Mouse (Mus musculus): Measurements from ENCODE around the gene Lrrc46. TPM values are rescaled to one million over a fixed set of nuclear protein-coding genes. Genes with fewer than 3 reads are reported as not detected.

Lrrc46 gene
- polyA plus RNA-seq, 1 experiment from 2014 or later: 0.54 TPM

DNA sequence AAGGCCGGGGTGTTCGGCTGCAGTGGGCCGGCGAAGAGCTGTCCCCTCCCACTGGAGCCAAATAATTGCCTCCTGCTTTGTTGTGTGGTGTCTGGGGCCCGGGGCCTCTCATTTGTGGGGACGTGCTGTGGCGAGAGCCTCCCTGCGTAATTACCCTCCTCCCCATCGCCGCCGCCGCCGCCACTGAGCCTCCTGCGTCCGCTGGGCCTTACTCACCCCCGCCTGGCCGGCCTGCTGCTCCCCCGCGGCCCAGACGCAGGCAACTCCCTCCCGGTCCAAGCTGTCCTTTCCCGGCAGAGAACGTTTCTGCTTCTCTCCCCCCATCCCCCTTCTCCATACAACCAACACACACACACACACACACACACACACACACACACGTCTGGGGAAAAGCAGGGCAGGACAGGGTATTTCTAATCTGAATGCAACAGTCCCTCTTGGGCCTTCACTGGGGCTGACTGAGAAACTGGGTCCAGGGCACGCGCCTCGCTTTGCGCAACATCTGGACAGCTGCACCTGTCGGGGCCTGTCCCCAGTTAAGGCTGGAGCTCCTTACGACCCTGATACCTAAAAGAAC, 43.7 kb downstream of the Lrrc46 start:
- Histone ChIP-seq H3K27me3 (replicated peaks) (peaks cover 4% of the 10 kb centered on the region; the same call in 1 of the 2 replicates), H3K4me2 (peak overlapping the region; percentile 64), H3K9ac (0 out of 2 replicates have a peak overlapping the region, but pooled peaks have one; percentile 13), H3K4me1 (peaks cover 20% of the 10 kb centered on the region), H3K36me3 (no peaks in the 10 kb centered on the region), H3K4me3 (replicated peaks) (peak overlapping the region; percentile 30), H3K27ac (no peak overlapping the region), H3K9me3 (no peaks in the 10 kb centered on the region)
- WGBS: 12% methylated on average over 30 of the region's 30 CpGs
- ATAC-seq (ENCODE audit: insufficient read depth, low FRiP score, low read depth): peak; percentile 44; the same call in 1 of the 2 replicates

DNA sequence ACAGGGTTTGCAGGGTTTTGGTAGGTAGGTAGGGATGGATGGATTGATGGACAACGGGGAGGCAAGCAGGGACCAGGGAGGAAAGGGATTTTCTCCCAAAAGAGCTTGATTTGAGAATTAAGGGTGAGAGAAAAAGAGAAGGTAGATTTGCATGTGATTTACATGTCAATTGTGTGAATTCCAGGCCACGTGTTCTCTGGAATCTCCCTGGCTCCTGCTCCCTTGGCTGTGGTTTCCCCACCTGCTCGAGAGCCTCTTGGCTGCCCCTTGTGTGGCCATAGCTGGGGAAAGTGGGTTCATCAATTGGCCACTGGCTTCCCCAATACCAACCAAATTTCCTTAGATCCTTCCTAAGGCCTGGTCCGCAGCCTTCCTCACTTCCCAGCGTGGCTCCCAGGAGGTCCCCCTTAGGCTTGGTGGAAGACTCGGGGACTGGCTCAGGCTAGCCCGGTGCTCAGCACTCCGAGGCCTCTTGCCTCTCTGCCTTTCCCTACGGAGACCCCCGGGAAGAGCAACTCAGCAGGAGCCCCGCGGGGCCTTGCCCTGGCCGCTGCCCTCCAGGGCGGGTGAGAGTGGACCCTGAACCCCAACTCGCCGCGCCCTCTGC, 44.3 kb downstream of the Lrrc46 start:
- H3K9me3 ChIP-seq: no peaks in the 10 kb centered on the region
- no peak for ATAC-seq (ENCODE audit: insufficient read depth, low FRiP score, low read depth)
- peak overlapping the region; percentile 30 for H3K4me3 ChIP-seq (replicated peaks)
- 0 out of 2 replicates have a peak overlapping the region, but pooled peaks have one; percentile 13 for H3K9ac ChIP-seq
- peaks cover 23% of the 10 kb centered on the region for H3K4me1 ChIP-seq
- peak overlapping the region; percentile 64 for H3K4me2 ChIP-seq
- H3K36me3 ChIP-seq: no peaks in the 10 kb centered on the region
- WGBS: 30% methylated on average over 17 of the region's 17 CpGs
- no peak overlapping the region for H3K27ac ChIP-seq
- peaks cover 4% of the 10 kb centered on the region; the same call in 1 of the 2 replicates for H3K27me3 ChIP-seq (replicated peaks)

DNA sequence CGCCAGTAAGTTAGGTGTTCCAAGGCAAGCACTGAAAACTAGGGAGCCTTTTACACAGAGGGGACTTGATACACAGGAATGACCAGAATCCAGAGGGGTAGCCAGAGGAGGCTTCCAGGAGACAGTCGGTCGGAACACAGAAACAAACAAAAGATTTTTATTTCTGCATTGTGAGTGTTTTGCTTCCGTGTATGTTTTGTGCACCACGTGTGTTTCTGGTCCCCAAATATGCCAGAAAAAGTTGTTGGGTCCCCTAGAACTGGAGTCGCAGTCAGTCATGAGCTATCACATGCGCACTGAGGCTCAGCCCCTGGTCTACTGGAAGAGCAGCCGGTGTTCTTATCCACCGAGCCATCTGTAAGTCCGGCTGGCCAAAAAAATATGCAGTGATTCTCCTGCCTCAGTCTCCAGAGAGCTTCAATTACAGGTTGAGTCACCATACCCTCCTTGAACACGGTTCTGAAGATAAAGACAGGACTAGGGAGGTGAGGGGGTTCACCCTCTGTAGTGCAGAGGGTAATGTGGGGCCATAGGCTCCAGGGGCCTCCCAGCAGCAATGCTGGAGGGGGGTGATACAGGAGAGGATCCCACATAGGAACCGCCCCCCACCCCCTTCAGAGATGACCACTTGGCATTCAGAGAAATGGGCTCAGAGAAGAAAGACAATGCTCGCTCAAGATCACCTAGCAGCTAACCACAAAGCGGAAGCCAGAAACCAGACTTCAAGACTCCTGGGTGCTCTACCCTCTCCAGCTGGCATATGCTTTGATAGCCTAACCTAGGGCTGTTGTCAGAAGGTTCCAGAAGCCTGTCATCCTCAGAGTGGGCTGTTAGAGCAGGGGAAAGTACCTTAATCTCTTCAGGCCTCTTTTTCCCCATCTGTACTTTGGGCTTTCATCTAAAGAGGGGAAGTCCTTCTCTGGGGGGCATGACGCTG, 45.1 kb downstream of the Lrrc46 start:
- no peak overlapping the region for H3K4me3 ChIP-seq (replicated peaks)
- H3K9me3 ChIP-seq: no peaks in the 10 kb centered on the region
- no peak overlapping the region for H3K4me2 ChIP-seq
- H3K27ac ChIP-seq: no peak overlapping the region
- peaks cover 4% of the 10 kb centered on the region; the same call in 1 of the 2 replicates for H3K27me3 ChIP-seq (replicated peaks)
- H3K4me1 ChIP-seq: peaks cover 23% of the 10 kb centered on the region
- no peaks in the 10 kb centered on the region for H3K36me3 ChIP-seq
- ATAC-seq (ENCODE audit: insufficient read depth, low FRiP score, low read depth): no peak
- WGBS: 78% methylated on average over 15 of the region's 15 CpGs
- H3K9ac ChIP-seq: no peak overlapping the region

DNA sequence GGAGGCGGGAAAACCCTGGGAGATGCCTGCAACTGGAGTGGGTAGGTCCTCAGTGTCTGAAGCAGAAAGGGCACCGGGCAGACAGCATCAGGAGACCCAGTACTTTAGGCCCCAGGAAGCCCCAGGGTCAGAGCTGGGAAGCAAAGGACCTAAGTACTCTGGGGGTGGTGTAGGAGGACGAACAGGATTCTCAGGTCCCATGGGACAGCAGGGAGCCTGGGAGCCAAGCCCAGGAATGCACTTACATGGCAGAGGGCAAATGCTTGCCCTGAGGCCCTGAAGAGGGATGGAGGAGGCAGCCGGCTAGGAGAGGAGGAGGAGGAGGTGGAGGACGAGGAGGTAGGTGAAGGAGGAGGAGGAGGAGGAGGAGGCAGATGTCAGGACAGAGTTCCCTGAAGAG, 46.2 kb downstream of the Lrrc46 start:
- H3K27me3 ChIP-seq (replicated peaks): peaks cover 4% of the 10 kb centered on the region; the same call in 1 of the 2 replicates
- 32% methylated on average over 5 of the region's 5 CpGs for WGBS
- H3K9ac ChIP-seq: no peak overlapping the region
- no peaks in the 10 kb centered on the region for H3K9me3 ChIP-seq
- H3K4me2 ChIP-seq: no peak overlapping the region
- H3K4me3 ChIP-seq (replicated peaks): no peak overlapping the region
- H3K27ac ChIP-seq: no peak overlapping the region
- ATAC-seq (ENCODE audit: insufficient read depth, low FRiP score, low read depth): no peak
- no peaks in the 10 kb centered on the region for H3K36me3 ChIP-seq
- peaks cover 23% of the 10 kb centered on the region for H3K4me1 ChIP-seq

DNA sequence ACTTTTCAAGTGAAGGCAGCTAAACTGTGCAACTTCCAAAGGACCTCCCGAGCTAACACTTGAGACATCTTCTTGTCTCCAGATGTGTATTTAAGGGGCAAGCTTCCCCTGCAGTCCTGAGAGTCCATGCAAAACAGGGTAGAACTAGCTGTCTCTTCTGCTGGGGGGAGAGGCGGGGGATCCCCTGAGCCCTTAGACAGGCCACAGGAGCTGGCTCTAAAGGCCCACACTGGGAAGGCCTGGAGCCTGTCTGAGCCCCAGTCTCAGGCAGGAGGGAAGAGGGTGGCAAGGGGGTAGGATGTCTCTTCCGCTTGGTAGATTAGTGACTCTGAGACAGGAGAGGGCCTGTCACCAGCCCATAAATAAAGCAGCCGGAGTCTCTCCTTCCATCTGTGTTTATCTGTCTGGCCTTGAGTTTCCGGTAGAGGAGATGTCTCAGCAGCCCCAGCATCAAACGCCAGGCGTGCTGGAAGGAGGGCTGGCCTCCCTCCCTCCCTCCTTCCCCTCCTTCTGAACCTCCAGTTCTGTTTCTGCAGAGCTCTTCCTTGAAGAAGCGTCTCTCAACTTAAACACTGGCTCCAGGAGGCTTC, 48.4 kb downstream of the Lrrc46 start:
- no peak for ATAC-seq (ENCODE audit: insufficient read depth, low FRiP score, low read depth)
- H3K9ac ChIP-seq: no peak overlapping the region
- WGBS: 31% methylated on average over 8 of the region's 8 CpGs

DNA sequence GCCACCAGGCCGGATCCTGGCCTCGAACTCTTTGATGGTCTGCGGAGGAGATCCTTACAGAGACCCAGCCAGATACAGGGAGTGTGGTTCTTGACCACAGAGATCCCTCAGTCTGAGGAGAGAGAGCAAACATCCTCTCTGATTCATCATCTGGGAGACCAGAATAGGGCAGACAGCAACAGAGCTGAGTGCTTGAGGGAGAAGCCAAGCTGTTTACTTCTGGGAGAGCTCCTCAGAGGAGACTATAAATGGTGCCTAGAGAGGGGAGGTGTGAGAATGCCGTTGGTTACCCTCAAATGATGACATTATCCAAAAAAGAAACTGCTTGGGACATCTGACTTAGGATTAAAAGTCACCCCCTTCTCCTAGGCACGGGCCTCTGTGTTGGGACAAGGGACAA, 49.7 kb downstream of the Lrrc46 start:
- WGBS: 69% methylated on average over 5 of the region's 5 CpGs
- H3K4me2 ChIP-seq: no peak overlapping the region
- H3K9ac ChIP-seq: no peak overlapping the region
- H3K27ac ChIP-seq: no peak overlapping the region
- H3K4me1 ChIP-seq: peaks cover 14% of the 10 kb centered on the region; the same call in 1 of the 2 replicates
- no peaks in the 10 kb centered on the region for H3K9me3 ChIP-seq
- H3K27me3 ChIP-seq (replicated peaks): no peaks in the 10 kb centered on the region; the same call in 1 of the 2 replicates
- H3K4me3 ChIP-seq (replicated peaks): no peak overlapping the region
- ATAC-seq (ENCODE audit: insufficient read depth, low FRiP score, low read depth): no peak
- no peaks in the 10 kb centered on the region for H3K36me3 ChIP-seq

More for the DNA sequence above, 48.4 kb downstream of the Lrrc46 start:
- Histone ChIP-seq H3K9me3 (no peaks in the 10 kb centered on the region), H3K4me2 (no peak overlapping the region), H3K36me3 (no peaks in the 10 kb centered on the region), H3K4me1 (peaks cover 23% of the 10 kb centered on the region), H3K4me3 (replicated peaks) (no peak overlapping the region), H3K27ac (peak overlapping the region; percentile 67), H3K27me3 (replicated peaks) (no peaks in the 10 kb centered on the region; the same call in 1 of the 2 replicates)

DNA sequence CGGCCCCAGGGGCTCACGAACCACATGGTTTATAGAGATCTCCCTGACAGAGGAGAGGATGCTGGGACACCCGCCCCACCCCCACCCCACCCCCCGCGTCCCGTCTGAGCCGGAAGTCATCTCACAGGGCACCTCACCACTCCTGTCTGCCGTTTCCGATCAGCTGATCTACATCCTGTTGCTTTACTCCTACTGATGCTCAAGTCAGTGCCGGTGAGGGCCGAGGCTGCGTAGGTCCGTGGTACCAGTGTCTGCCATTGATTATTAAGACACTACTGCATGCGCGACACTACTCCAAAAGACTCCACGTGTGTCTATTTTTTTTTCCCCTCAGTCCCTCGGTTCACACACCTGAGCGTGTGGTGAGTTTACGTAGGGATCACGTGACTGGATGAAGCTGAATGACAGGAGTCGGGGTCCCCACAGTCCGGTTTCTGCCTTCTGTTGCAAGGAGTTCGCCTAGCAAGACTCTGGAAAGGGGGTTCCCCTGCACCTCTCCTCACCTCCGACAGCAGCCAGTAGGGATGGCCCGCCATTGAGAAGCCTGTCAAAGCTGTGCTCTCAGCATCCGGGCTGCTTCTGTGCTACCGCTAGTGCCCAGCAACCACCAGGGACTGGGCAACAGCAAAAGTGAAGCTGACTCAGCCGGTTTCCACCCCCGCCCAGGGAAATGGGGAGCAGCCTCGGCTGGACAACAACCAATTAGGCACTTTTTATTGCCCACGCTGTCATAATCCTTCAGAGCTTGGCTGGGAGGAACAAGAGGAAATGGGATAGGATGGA, 53.1 kb downstream of the Lrrc46 start:
- peak overlapping the region; percentile 51 for H3K4me2 ChIP-seq
- H3K27me3 ChIP-seq (replicated peaks): peaks cover 3% of the 10 kb centered on the region
- H3K4me3 ChIP-seq (replicated peaks): peak overlapping the region; percentile 14
- H3K4me1 ChIP-seq: peaks cover 9% of the 10 kb centered on the region; the same call in 1 of the 2 replicates
- no peak overlapping the region for H3K27ac ChIP-seq
- no peaks in the 10 kb centered on the region for H3K9me3 ChIP-seq
- H3K9ac ChIP-seq: no peak overlapping the region
- H3K36me3 ChIP-seq: no peaks in the 10 kb centered on the region
- no peak for ATAC-seq (ENCODE audit: insufficient read depth, low FRiP score, low read depth)
- 8% methylated on average over 31 of the region's 31 CpGs for whole genome bisulfite sequencing

DNA sequence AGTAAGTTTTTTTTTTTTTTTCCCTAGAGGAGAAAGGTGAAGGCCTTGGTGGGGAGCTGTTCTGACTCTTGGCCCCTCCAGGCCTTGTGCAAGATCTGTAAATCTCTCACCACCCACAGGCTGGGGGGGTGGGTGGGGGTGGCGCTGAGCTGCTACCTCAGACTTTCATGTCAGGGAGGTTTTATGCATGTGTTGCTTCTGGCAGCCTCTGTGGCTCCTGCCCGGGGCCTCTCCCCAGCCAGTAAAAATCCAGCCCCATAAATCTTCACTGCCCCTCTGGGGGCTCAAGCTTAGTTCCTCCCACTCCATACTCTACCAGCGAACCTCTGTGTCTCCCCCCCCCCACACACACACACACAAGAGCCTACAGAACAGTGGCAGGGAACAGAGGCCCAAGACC, 54.7 kb downstream of the Lrrc46 start:
- no peak overlapping the region for H3K4me2 ChIP-seq
- no peak overlapping the region for H3K27ac ChIP-seq
- H3K4me3 ChIP-seq (replicated peaks): no peak overlapping the region
- peaks cover 2% of the 10 kb centered on the region; the same call in 1 of the 2 replicates for H3K4me1 ChIP-seq
- H3K9me3 ChIP-seq: no peaks in the 10 kb centered on the region
- ATAC-seq (ENCODE audit: insufficient read depth, low FRiP score, low read depth): no peak
- H3K9ac ChIP-seq: no peak overlapping the region
- WGBS: 25% methylated on average over 3 of the region's 3 CpGs
- no peaks in the 10 kb centered on the region for H3K36me3 ChIP-seq
- peaks cover 3% of the 10 kb centered on the region for H3K27me3 ChIP-seq (replicated peaks)

DNA sequence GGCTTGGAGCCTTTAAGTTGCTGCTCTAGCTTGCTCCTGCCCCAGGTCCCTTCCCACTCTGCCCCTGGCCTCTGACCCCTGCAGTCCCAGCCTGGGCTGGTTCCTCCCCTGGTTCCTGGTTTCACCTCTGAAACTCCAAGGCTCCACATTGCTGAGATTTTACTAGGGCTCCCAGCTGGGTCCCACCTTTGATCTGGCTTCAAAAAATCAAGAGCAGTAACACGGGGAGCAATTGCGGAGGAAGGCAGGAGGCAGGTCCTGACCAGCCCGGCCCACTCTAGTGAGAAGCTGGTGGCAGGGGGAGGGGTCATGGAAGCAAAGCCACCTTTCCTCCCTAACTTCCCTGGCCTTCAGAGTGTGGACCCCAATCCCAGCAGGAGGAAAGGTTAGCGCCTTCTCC, 56.3 kb downstream of the Lrrc46 start:
- no peak overlapping the region for H3K27ac ChIP-seq
- H3K36me3 ChIP-seq: no peaks in the 10 kb centered on the region
- peaks cover 2% of the 10 kb centered on the region; the same call in 1 of the 2 replicates for H3K4me1 ChIP-seq
- WGBS: 34% methylated on average over 4 of the region's 4 CpGs
- H3K9ac ChIP-seq: no peak overlapping the region
- H3K9me3 ChIP-seq: no peaks in the 10 kb centered on the region
- H3K27me3 ChIP-seq (replicated peaks): peaks cover 3% of the 10 kb centered on the region
- H3K4me3 ChIP-seq (replicated peaks): no peak overlapping the region
- no peak for ATAC-seq (ENCODE audit: insufficient read depth, low FRiP score, low read depth)
- no peak overlapping the region for H3K4me2 ChIP-seq
